Mouse (Mus musculus) kidney, postnatal 0 days (tissue): Measurements from ENCODE around the gene Zmym1. TPM values are rescaled to one million over a fixed set of nuclear protein-coding genes. Genes with fewer than 3 reads are reported as not detected.
"Not testable (repeated sequence)": the region's sequence is repeated elsewhere in the genome, so short reads cannot be mapped to it uniquely, and the experiment has no call there.

Experiments
- ATAC-seq: fragments of 200-750 bp; cut with Nextera tagmentation; replicated peaks from 2 replicates; pipeline ENCODE4 v1.8.0; 2017; ENCODE audit warnings: low read depth, moderate number of reproducible peaks, moderate TSS enrichment, moderate library complexity; ENCODE audit not compliant: low FRiP score
- DNase-seq: peaks from one replicate; pipeline ENCODE4 v3.0.0-alpha.2; 2016; ENCODE audit warnings: low spot score
- H3K27ac ChIP-seq: fragments of 300-500 bp; sonication (generic); 2 replicates; pipeline ENCODE4 v1.5.1; 2014; ENCODE audit warnings: mild to moderate bottlenecking
- H3K27me3 ChIP-seq: fragments of 300-500 bp; sonication (generic); 2 replicates; pipeline ENCODE4 v1.6.1; 2014; ENCODE audit warnings: low read length, mixed read lengths; ENCODE audit not compliant: insufficient read depth
- H3K36me3 ChIP-seq: fragments of 300-500 bp; sonication (generic); 2 replicates; pipeline ENCODE4 v1.6.1; 2014; ENCODE audit warnings: low read length, mixed read lengths; ENCODE audit not compliant: insufficient read depth
- H3K4me1 ChIP-seq: fragments of 300-500 bp; sonication (generic); replicated peaks from 2 replicates; pipeline ENCODE4 v1.6.1; 2014; ENCODE audit warnings: antibody characterized with exemption, low read length, mixed read lengths; ENCODE audit not compliant: insufficient read depth
- H3K4me2 ChIP-seq: fragments of 300-500 bp; sonication (generic); 2 replicates; pipeline ENCODE4 v1.6.1; 2014; ENCODE audit warnings: mild to moderate bottlenecking, low read length, moderate library complexity, mixed read lengths
- H3K4me3 ChIP-seq: fragments of 300-500 bp; sonication (generic); replicated peaks from 2 replicates; pipeline ENCODE4 v1.5.1; 2014; ENCODE audit warnings: low read depth, low read length
- H3K9ac ChIP-seq: fragments of 300-500 bp; sonication (generic); 2 replicates; pipeline ENCODE4 v1.6.1; 2014; ENCODE audit warnings: low read depth, low read length
- H3K9me3 ChIP-seq: fragments of 300-500 bp; sonication (generic); replicated peaks from 2 replicates; pipeline ENCODE4 v1.6.1; 2016; ENCODE audit warnings: low read length, inconsistent platforms, mixed read lengths
- CTCF ChIP-seq: IDR thresholded peaks from 2 replicates; pipeline ENCODE4 v1.5.1; 2016; ENCODE audit warnings: antibody characterized with exemption, low read depth, mild to moderate bottlenecking, moderate library complexity
- WGBS: fragments of 180-500 bp; shearing (Covaris S2); extraction: QIAGEN DNeasy Blood & Tissue Kit; methylation state at CpG from one replicate; pipeline ENCODE4 v1.1.7; 2014; 5-methylcytosine and 5-hydroxymethylcytosine counted together
- polyA plus RNA-seq: library from polyadenylated mRNA; unstranded; fragments of >200 nt; fragmentation: Nextera tagmentation; extraction: Ambion mirVana; gene quantifications from 2 replicates; pipeline ENCODE4 v1.2.1, GENCODE M21; 2015

Gene Zmym1
- polyA plus RNA-seq, result 11.8 and 12.6 TPM in 2 replicates

- H3K9me3 ChIP-seq, result no peaks in the 10 kb centered on the region
- H3K27ac ChIP-seq, result peak within 1 kb of the TSS; percentile 57; the same call in 1 of the 2 replicates
- no peaks in the 10 kb centered on the region for H3K4me1 ChIP-seq
- peak; percentile 93 for DNase-seq
- WGBS, result 1% methylated on average over 38 of the region's 38 CpGs
- H3K4me2 ChIP-seq, result peak within 1 kb of the TSS; percentile 73
- ATAC-seq, result peak; percentile 85
- peak within 1 kb of the TSS; percentile 79 for H3K9ac ChIP-seq
- peak within 1 kb of the TSS; percentile 72 for H3K4me3 ChIP-seq
- TF ChIP-seq CTCF, result no peak
- peaks cover 3% of the 10 kb centered on the region; the same call in 1 of the 2 replicates for H3K36me3 ChIP-seq
- H3K27me3 ChIP-seq, result no peaks in the 10 kb centered on the region
These were observed at the start of gene Zmym1 for GRCm38 (mm10) chr4:127060585-127061290. TSS of gene Zmym1 (minus strand) at chr4:127061152.

- 0 out of 2 replicates have a peak, but pooled peaks cover 7% of the 10 kb centered on the region for H3K36me3 ChIP-seq
- 68% methylated on average over 4 of the region's 4 CpGs for WGBS
- H3K27ac ChIP-seq, result no peak overlapping the region
- H3K4me1 ChIP-seq, result no peaks in the 10 kb centered on the region
- TF ChIP-seq CTCF, result no peak
- H3K9me3 ChIP-seq, result no peaks in the 10 kb centered on the region
- ATAC-seq, result no peak
- no peaks in the 10 kb centered on the region for H3K27me3 ChIP-seq
- H3K9ac ChIP-seq, result no peak overlapping the region
- no peak for DNase-seq
- no peak overlapping the region for H3K4me2 ChIP-seq
- H3K4me3 ChIP-seq, result no peak overlapping the region
These were observed 49.6 kb upstream of the Zmym1 start for GRCm38 (mm10) chr4:127110570-127110969.

GRCm38 (mm10) chr4:127107566-127107965 lies 46.6 kb upstream of the Zmym1 start:
- DNase-seq (no peak), ATAC-seq (no peak)
- Histone ChIP-seq H3K9ac (no peak overlapping the region), H3K4me3 (no peak overlapping the region), H3K4me1 (no peaks in the 10 kb centered on the region), H3K27ac (no peak overlapping the region), H3K36me3 (0 out of 2 replicates have a peak, but pooled peaks cover 10% of the 10 kb centered on the region), H3K9me3 (no peaks in the 10 kb centered on the region), H3K4me2 (no peak overlapping the region), H3K27me3 (no peaks in the 10 kb centered on the region)
- TF ChIP-seq CTCF, result no peak
- WGBS, result 95% methylated on average over 4 of the region's 4 CpGs

GRCm38 (mm10) chr4:127099552-127099951 lies 38.6 kb upstream of the Zmym1 start:
- ATAC-seq, DNase-seq, H3K9ac ChIP-seq, H3K4me3 ChIP-seq, H3K9me3 ChIP-seq, H3K4me2 ChIP-seq, H3K4me1 ChIP-seq, H3K36me3 ChIP-seq, H3K27ac ChIP-seq, H3K27me3 ChIP-seq: not testable (repeated sequence)
- 92% methylated on average over 1 of the region's 2 CpGs for WGBS

GRCm38 (mm10) chr4:127095090-127095489 lies 34.1 kb upstream of the Zmym1 start:
- Histone ChIP-seq H3K27ac (no peak overlapping the region), H3K27me3 (no peaks in the 10 kb centered on the region), H3K4me2 (no peak overlapping the region), H3K9me3 (no peaks in the 10 kb centered on the region), H3K9ac (no peak overlapping the region), H3K4me1 (no peaks in the 10 kb centered on the region), H3K36me3 (no peaks in the 10 kb centered on the region), H3K4me3 (no peak overlapping the region)
- DNase-seq (no peak), ATAC-seq (no peak)
- no peak for TF ChIP-seq CTCF
- 85% methylated on average over 4 of the region's 4 CpGs for WGBS

GRCm38 (mm10) chr4:127091188-127091587 lies 30.2 kb upstream of the Zmym1 start:
- Histone ChIP-seq H3K36me3 (0 out of 2 replicates have a peak, but pooled peaks cover 6% of the 10 kb centered on the region), H3K4me1 (no peaks in the 10 kb centered on the region), H3K9ac (no peak overlapping the region), H3K4me2 (no peak overlapping the region), H3K27me3 (no peaks in the 10 kb centered on the region), H3K4me3 (no peak overlapping the region), H3K27ac (no peak overlapping the region), H3K9me3 (no peaks in the 10 kb centered on the region)
- no peak for DNase-seq
- no peak for TF ChIP-seq CTCF
- ATAC-seq, result no peak
- WGBS, result 83% methylated on average over 1 of the region's 1 CpGs
